Mouse (Mus musculus) lung, postnatal 0 days (tissue): Measurements from ENCODE around the gene Triap1.

ENCODE experiments used
- CTCF ChIP-seq: IDR thresholded peaks from 2 replicates; pipeline ENCODE4 v1.5.1; 2016; ENCODE audit warnings: antibody characterized with exemption, mild to moderate bottlenecking
- EP300 ChIP-seq: IDR thresholded peaks from 2 replicates; pipeline ENCODE4 v1.6.1; 2016; ENCODE audit warnings: antibody characterized with exemption, mild to moderate bottlenecking, control low read depth

- no peak for TF ChIP-seq CTCF
- TF ChIP-seq EP300: no peak
Observed at GRCm38 (mm10) chr5:115359438-115359837, 18.4 kb downstream of the Triap1 start.
